Mouse (Mus musculus) hindbrain, embryonic 12.5 days (tissue): ENCODE data around the gene Lsmem1. TPM values are rescaled to one million over a fixed set of nuclear protein-coding genes. Genes with fewer than 3 reads are reported as not detected.

ENCODE experiments used
- ATAC-seq: fragments of 200-750 bp; cut with Nextera tagmentation; 2 replicates; pipeline ENCODE4 v1.8.0; 2017; ENCODE audit warnings: moderate TSS enrichment; ENCODE audit not compliant: low FRiP score
- H3K27ac ChIP-seq: fragments of 300-500 bp; sonication (generic); 2 replicates; pipeline ENCODE4 v1.5.1; 2016; ENCODE audit warnings: mild to moderate bottlenecking
- H3K27me3 ChIP-seq: fragments of 300-500 bp; sonication (generic); 2 replicates; pipeline ENCODE4 v1.6.1; 2016; ENCODE audit warnings: mild to moderate bottlenecking
- H3K36me3 ChIP-seq: fragments of 300-500 bp; sonication (generic); 2 replicates; pipeline ENCODE4 v1.6.1; 2016; ENCODE audit warnings: mild to moderate bottlenecking
- H3K4me1 ChIP-seq: fragments of 300-500 bp; sonication (generic); 2 replicates; pipeline ENCODE4 v1.6.1; 2016
- H3K4me2 ChIP-seq: fragments of 300-500 bp; sonication (generic); replicated peaks from 2 replicates; pipeline ENCODE4 v1.6.1; 2016; ENCODE audit warnings: mild to moderate bottlenecking
- H3K4me3 ChIP-seq: fragments of 300-500 bp; sonication (generic); 2 replicates; pipeline ENCODE4 v1.5.1; 2016; ENCODE audit warnings: mild to moderate bottlenecking
- H3K9ac ChIP-seq: fragments of 300-500 bp; sonication (generic); 2 replicates; pipeline ENCODE4 v1.6.1; 2016; ENCODE audit warnings: mild to moderate bottlenecking, moderate library complexity
- H3K9me3 ChIP-seq: fragments of 300-500 bp; sonication (generic); replicated peaks from 2 replicates; pipeline ENCODE4 v1.6.1; 2016; ENCODE audit warnings: mild to moderate bottlenecking
- WGBS: fragments of 180-500 bp; shearing (Covaris S2); methylation state at CpG from one replicate; pipeline ENCODE4 v1.1.7; 2016; 5-methylcytosine and 5-hydroxymethylcytosine counted together
- polyA plus RNA-seq: library from polyadenylated mRNA; unstranded; fragments of >200 nt; fragmentation: Nextera tagmentation; extraction: Ambion mirVana; gene quantifications from 2 replicates; pipeline ENCODE4 v1.2.1, GENCODE M21; 2016

Gene Lsmem1
- polyA plus RNA-seq, 1 experiment from 2014 or later = not detected

DNA sequence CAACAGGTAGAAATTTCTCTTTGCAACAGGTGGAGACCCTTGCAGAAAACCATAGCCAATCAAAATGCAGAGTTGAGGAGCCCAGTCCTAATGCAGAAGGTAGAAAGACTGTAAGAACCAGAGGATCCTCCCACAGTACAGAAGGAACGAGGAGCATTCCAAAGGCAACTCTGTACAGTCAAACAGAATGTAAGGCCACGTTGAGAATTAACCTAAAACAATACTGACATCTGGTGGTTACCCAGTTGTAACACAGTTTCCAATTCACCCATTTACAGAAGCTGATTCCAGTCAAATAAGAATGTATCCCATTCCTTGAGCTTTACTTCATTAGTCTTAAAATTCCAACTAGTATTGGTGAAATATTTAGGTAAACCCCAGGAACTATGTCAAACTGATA, 34.7 kb downstream of the Lsmem1 start:
- Histone ChIP-seq H3K27ac (no peak overlapping the region), H3K4me1 (no peaks in the 10 kb centered on the region), H3K36me3 (no peaks in the 10 kb centered on the region), H3K9me3 (no peaks in the 10 kb centered on the region), H3K9ac (no peak overlapping the region), H3K4me3 (no peak overlapping the region), H3K27me3 (no peaks in the 10 kb centered on the region), H3K4me2 (no peak overlapping the region)
- ATAC-seq = peak; percentile 54
- 16% methylated on average over 2 of the region's 2 CpGs for WGBS

DNA sequence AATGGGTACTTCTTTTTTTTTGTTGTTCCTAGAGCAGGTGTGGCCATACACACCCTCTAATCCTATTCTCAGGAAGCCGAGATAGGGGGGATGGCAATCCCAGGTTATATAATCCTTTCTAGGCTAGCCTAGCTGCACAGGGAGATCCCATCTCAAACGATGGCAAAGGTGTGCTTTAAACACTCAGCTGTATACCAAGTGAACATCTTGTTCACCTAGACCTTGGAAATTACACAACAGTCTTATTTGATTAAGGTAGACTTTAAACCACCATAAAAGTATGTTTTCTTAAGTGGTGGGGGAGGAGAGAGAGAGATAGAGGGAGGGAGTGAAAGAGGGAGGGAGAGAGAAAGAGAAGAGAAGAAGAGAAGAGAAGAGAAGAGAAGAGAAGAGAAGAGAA, 38.5 kb downstream of the Lsmem1 start:
- WGBS = 81% methylated on average over 2 of the region's 2 CpGs

DNA sequence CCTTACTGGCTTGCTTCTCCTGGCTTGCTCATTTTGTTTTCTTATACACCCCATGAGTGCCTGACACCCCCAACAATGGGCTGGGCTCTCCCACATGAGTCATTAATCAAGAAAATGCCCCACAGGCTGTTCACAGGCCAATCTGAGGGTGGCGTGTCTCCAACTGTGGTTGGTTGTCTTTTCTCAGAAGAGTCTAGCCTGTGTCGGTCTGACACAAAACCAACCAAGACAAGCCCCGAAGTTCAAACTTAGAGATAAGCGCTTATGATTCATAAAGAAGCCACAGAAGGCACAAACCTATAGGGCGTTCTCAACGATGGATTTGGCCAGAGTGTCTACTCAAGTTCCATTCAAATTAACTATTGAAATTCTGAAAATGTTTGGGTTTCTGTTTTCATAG, 45.1 kb downstream of the Lsmem1 start:
- Histone ChIP-seq H3K4me1 (no peaks in the 10 kb centered on the region), H3K36me3 (no peaks in the 10 kb centered on the region), H3K4me2 (no peak overlapping the region), H3K9me3 (no peaks in the 10 kb centered on the region), H3K27me3 (no peaks in the 10 kb centered on the region), H3K9ac (no peak overlapping the region), H3K27ac (no peak overlapping the region), H3K4me3 (no peak overlapping the region)
- ATAC-seq = no peak
- WGBS = 92% methylated on average over 6 of the region's 6 CpGs

More for the DNA sequence above, 38.5 kb downstream of the Lsmem1 start:
- Histone ChIP-seq H3K4me1 (no peaks in the 10 kb centered on the region), H3K4me3 (no peak overlapping the region), H3K4me2 (no peak overlapping the region), H3K9me3 (no peaks in the 10 kb centered on the region), H3K27me3 (no peaks in the 10 kb centered on the region), H3K36me3 (no peaks in the 10 kb centered on the region), H3K27ac (no peak overlapping the region), H3K9ac (no peak overlapping the region)
- ATAC-seq = no peak

DNA sequence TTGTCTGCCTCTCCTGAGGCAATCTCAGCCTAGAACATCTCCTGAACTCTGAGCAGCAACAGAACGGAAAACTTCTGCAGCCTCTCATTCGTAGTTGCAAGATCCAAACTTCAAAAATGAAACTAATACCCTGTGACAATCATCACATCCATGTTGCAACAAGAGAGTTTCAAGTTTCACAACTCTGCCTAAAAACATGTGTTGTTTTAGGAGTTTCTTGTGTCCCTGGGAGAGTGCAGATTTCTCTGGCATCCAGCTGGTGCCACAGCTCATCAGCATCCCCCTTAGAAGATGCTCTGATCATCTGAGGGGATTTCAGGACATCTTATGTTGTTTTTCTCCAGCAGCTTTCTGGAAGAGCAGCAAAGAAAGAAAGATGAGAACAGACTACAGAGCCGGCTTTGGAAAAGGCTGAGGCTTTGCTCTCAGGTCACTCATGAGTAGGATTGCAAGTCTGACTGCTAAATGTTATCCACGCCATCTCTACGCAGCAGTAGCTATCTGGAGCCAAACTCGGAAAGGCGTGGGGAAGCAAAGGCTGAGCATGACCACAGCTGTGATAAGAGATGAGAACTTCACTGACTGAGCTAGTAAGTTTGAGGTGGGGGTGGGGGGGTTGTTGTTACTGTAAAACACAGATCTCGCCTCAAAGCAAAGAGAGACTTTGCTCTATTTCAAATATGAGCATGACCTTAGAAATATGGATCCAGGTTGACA, 46.8 kb downstream of the Lsmem1 start:
- no peak overlapping the region for H3K9ac ChIP-seq
- no peaks in the 10 kb centered on the region for H3K36me3 ChIP-seq
- no peaks in the 10 kb centered on the region for H3K4me1 ChIP-seq
- 80% methylated on average over 8 of the region's 8 CpGs for WGBS
- H3K27me3 ChIP-seq = no peaks in the 10 kb centered on the region
- no peaks in the 10 kb centered on the region for H3K9me3 ChIP-seq
- no peak for ATAC-seq
- no peak overlapping the region for H3K4me2 ChIP-seq
- no peak overlapping the region for H3K27ac ChIP-seq
- no peak overlapping the region for H3K4me3 ChIP-seq

DNA sequence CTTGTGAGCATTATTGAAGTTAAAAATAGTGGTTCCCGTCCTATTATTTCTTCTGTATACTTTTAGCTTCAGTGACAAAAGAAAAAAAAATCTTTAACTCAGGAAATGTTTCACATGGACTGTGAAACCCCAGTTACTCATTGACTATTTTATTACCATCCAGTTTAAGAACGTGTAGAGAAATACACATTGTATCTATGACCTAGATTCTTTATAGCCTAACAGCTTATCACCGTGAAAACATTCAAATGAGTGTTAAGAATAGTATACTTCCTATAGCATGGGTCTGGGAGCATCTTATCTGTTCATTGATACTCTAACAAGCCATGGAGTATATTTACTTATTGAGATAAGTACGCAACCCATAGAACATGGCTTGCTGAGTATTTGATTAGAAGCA, 52.0 kb downstream of the Lsmem1 start:
- Histone ChIP-seq H3K9me3 (no peaks in the 10 kb centered on the region), H3K27ac (no peak overlapping the region), H3K4me3 (no peak overlapping the region), H3K4me2 (no peak overlapping the region), H3K9ac (no peak overlapping the region), H3K36me3 (no peaks in the 10 kb centered on the region), H3K4me1 (no peaks in the 10 kb centered on the region), H3K27me3 (no peaks in the 10 kb centered on the region)
- no peak for ATAC-seq
- WGBS = 81% methylated on average over 4 of the region's 4 CpGs

DNA sequence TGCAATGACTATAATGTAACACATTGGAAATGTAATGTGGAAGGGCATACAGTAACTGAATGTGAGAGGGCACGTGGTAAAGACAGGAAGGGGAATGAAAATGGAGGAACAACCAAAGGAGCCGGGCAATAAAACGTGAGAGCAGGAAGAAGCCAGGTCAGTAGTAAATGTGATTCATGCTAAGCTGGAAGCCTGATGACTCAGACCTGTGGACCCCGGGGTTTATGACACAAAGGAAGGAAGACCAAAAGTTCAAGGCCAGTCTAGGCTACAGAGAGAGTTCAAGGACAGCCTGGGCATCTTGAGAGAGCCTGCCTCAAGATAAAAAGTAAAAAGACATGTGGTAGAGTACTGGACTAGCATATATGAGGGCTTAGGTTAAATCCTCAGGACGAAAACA, 52.8 kb downstream of the Lsmem1 start:
- H3K4me1 ChIP-seq = no peaks in the 10 kb centered on the region
- H3K27me3 ChIP-seq = no peaks in the 10 kb centered on the region
- no peaks in the 10 kb centered on the region for H3K36me3 ChIP-seq
- H3K9me3 ChIP-seq = no peaks in the 10 kb centered on the region
- H3K9ac ChIP-seq = no peak overlapping the region
- WGBS = 87% methylated on average over 5 of the region's 5 CpGs
- ATAC-seq = no peak
- no peak overlapping the region for H3K4me2 ChIP-seq
- no peak overlapping the region for H3K27ac ChIP-seq
- no peak overlapping the region for H3K4me3 ChIP-seq

DNA sequence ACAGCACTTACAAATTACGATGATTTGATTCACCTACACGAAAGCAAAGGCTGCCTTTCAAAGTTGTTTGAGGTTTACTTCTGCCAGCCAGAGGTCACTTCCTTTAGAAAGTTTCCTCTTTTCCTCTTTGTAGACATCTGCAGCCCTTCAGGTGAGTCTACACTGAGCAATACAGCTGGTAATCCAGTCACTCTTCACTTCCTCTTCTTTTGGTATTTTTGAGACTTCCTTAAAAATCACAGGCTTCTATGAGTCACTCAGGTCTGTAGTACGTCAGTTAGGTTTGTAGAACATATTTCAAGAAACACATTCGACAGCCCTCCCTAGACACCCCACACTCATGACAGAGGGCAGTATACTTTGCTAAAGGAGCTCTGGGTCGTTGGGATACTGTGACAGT, 58.6 kb downstream of the Lsmem1 start:
- 89% methylated on average over 5 of the region's 5 CpGs for WGBS
- Histone ChIP-seq H3K9me3 (no peaks in the 10 kb centered on the region), H3K36me3 (no peaks in the 10 kb centered on the region), H3K9ac (no peak overlapping the region), H3K4me3 (no peak overlapping the region), H3K4me2 (no peak overlapping the region), H3K27ac (no peak overlapping the region), H3K4me1 (no peaks in the 10 kb centered on the region), H3K27me3 (no peaks in the 10 kb centered on the region)
- ATAC-seq = no peak

DNA sequence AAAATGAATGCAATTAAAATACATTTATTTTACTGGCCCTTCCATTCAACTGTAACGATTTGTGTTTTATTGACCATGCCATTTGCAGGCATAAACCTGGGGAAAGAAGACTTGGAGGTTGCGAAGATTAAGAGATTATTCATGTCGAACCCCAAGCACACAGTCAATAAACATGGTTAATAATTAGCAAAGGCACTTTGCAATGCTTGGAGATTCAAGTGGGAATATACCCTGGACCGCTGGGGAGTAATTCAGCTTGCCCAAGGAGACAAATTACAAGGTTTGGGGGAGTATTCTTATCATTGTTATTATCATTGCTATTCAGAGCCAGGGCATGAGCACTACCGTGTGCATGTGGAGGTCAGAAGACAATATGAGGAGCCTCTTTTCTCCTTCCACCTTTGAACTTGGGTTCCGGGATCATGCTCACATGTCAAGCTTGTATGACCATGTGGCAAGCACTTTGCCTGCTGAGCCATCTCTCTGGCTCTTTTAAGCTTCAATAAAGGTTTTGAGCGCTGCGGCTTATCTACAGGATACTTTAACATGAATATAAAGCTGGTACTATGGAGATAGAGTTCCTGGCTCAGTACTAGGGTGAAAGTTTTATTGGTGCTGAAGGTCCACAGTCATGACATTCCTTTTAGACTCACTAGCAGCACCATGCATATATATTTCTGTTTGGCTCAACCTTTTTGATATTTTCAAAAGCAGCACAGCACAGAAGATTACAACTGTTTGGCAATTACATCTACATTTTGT, 59.6 kb downstream of the Lsmem1 start:
- H3K27me3 ChIP-seq = no peaks in the 10 kb centered on the region
- no peaks in the 10 kb centered on the region for H3K9me3 ChIP-seq
- H3K27ac ChIP-seq = no peak overlapping the region
- WGBS = 81% methylated on average over 8 of the region's 8 CpGs
- H3K4me1 ChIP-seq = no peaks in the 10 kb centered on the region
- no peak overlapping the region for H3K4me3 ChIP-seq
- ATAC-seq = no peak
- H3K36me3 ChIP-seq = no peaks in the 10 kb centered on the region
- no peak overlapping the region for H3K9ac ChIP-seq
- H3K4me2 ChIP-seq = no peak overlapping the region

DNA sequence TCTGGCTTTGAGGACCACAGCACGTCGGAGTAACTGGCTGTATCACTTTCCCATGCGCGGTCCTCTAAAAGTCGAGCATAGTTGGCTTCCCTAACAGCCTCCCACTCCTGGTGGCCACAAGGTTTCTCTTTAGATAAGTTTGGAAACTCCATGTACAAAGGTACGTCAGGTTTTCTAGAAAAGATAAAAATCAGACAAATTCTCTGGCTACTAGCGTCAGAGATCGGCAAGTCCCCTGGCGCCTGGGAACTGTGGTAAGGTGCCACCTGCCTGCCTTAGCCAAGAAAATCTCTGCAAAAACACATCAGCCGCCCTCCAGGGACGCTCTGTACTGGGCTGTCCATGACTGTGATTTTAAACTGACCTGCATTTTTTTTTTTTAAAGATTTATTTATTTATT, 64.8 kb downstream of the Lsmem1 start:
- Histone ChIP-seq H3K36me3 (no peaks in the 10 kb centered on the region), H3K27me3 (peaks cover 32% of the 10 kb centered on the region), H3K4me3 (peak overlapping the region; percentile 38), H3K9ac (no peak overlapping the region), H3K27ac (no peak overlapping the region), H3K4me1 (peaks cover 13% of the 10 kb centered on the region; the same call in 1 of the 2 replicates), H3K4me2 (peak overlapping the region; percentile 58), H3K9me3 (no peaks in the 10 kb centered on the region)
- 53% methylated on average over 11 of the region's 11 CpGs for WGBS
- peak; percentile 62; the same call in 1 of the 2 replicates for ATAC-seq

DNA sequence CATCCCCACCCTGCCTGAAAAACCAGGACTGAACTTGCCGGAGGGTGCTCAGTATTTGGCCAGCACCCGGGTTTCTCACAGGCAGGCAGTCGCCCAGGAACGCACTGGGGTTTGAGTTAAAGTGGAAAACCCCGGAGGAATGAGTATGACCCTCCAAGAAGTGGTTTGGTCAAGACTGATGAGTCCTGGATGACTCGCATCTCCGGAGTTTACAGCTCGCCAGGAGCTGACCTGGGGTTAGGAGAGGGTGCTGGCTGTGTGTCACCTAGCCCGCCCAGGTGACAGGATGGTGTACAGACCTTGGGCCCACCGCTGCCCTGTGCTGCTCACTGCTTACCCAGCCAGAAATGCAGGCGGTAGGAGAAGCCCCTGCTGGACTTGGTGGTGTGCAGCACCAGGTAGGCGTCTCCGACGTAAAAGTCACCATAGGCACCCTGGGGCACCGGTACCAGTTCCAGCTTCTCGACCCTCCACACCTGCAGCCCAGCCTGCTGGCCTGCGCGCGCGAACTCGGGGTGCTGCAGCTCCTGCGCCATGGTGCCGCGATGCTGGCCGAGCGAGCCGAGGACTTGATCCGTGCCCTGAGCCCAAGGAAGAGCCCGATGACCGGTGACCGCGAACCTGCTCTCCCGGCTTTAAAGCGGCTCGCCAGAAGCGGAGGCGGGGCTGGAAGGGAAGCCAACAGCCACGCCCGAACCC, 65.6 kb downstream of the Lsmem1 start, which contains the start of gene Scin:
Gene Scin (minus strand): TSS at position 656 of the 699 bp plus-strand sequence.
- H3K4me3 ChIP-seq = peak within 1 kb of the TSS; percentile 38
- H3K9ac ChIP-seq = 0 out of 2 replicates have a peak within 1 kb of the TSS, but pooled peaks have one; percentile 35
- peak within 1 kb of the TSS; percentile 58 for H3K4me2 ChIP-seq
- peak; percentile 70 for ATAC-seq
- no peak within 1 kb of the TSS for H3K27ac ChIP-seq
- H3K27me3 ChIP-seq = peaks cover 32% of the 10 kb centered on the region
- no peaks in the 10 kb centered on the region for H3K9me3 ChIP-seq
- 2% methylated on average over 39 of the region's 39 CpGs for WGBS
- no peaks in the 10 kb centered on the region for H3K36me3 ChIP-seq
- H3K4me1 ChIP-seq = peaks cover 13% of the 10 kb centered on the region; the same call in 1 of the 2 replicates

DNA sequence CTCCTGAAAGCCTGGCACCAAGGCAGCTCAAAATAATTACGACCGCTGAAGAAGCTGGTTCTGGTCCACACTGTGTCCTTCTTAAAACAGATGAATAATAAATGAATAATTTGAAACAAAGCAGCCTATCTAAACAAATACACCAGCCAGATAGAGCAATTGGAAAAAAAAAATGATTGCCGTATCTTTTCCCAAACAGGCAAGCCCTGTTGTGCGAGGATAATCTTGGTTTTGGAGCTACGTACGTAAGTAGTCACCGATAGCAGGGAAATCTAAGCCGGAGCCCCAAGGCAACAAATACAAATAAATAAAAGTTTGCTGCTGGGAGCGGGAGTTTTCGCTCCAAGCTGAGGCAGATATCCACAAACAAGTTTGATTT, 66.1 kb downstream of the Lsmem1 start:
- Histone ChIP-seq H3K27me3 (peaks cover 32% of the 10 kb centered on the region), H3K4me3 (peak overlapping the region; percentile 38), H3K36me3 (no peaks in the 10 kb centered on the region), H3K4me1 (peaks cover 13% of the 10 kb centered on the region; the same call in 1 of the 2 replicates), H3K9ac (no peak overlapping the region), H3K4me2 (peak overlapping the region; percentile 58), H3K27ac (no peak overlapping the region), H3K9me3 (no peaks in the 10 kb centered on the region)
- 18% methylated on average over 10 of the region's 10 CpGs for WGBS
- no peak for ATAC-seq
